In genomic region chr8:124739268-124739667, GRCm38 (mm10) we compare ENCODE assay signal across 9 mouse cellular contexts. TPM values are rescaled to one million over a fixed set of nuclear protein-coding genes. Genes with fewer than 3 reads are reported as not detected.
DNase-seq lines count a peak whose midpoint lies in the region; ATAC-seq and TF ChIP-seq lines count a peak whose summit lies in the region.
"Had no signal": no experiment of that assay in that cellular context is flagged by ENCODE, and none has a peak within 500 bp of the region (broad histone marks: within the 10 kb centered on the region; RNA-seq: fewer than 3 reads in every experiment).

No protein-coding gene starts in this region.

- intact Hi-C loops in gastrocnemius, adult 2 months (cut with DNase I), result loop anchor here (2.0 kb wide), 1 partner anchor 88 kb away; no protein-coding TSS in a partner anchor

- no peak overlapping the region for H3K4me2 ChIP-seq in midbrain, embryonic 13.5 days (replicated peaks)

- H3K36me3 ChIP-seq in thymus, adult 2 months (ENCODE audit: control insufficient read depth, insufficient read depth, low read length), result no peaks in the 10 kb centered on the region; the same call in 1 of the 2 replicates
- H3K36me3 ChIP-seq in midbrain, embryonic 13.5 days, result peaks cover 33% of the 10 kb centered on the region

- H3K4me1 ChIP-seq in thymus, adult 2 months (replicated peaks; ENCODE audit: control insufficient read depth, insufficient read depth, low read length), result no peaks in the 10 kb centered on the region
- no peaks in the 10 kb centered on the region for H3K4me1 ChIP-seq in midbrain, embryonic 13.5 days (replicated peaks)

- peak; percentile 65 for ATAC-seq in erythroblast, adult 5-6 weeks (replicated peaks; ENCODE audit: low FRiP score, poor library complexity, severe bottlenecking)
- ATAC-seq in midbrain, embryonic 13.5 days, result no peak
- ATAC-seq: Patski had no signal

- no peak for TF ChIP-seq POLR2A in thymus, adult 2 months (IDR thresholded peaks at IDR 0.05; ENCODE audit: control insufficient read depth, extremely low read depth, insufficient read depth, low read length, poor library complexity)

- no peak overlapping the region for H3K4me3 ChIP-seq in gastrocnemius, adult 2 months
- no peak overlapping the region for H3K4me3 ChIP-seq in thymus, adult 2 months (ENCODE audit: control insufficient read depth, insufficient read depth, low read length)
- H3K4me3 ChIP-seq in midbrain, embryonic 13.5 days (replicated peaks), result no peak overlapping the region

- no peak overlapping the region for H3K9ac ChIP-seq in midbrain, embryonic 13.5 days (replicated peaks)

- H3K27ac ChIP-seq in gastrocnemius, adult 2 months, result no peak overlapping the region
- no peak overlapping the region for H3K27ac ChIP-seq in thymus, adult 2 months (ENCODE audit: control insufficient read depth, insufficient read depth, low read length)
- no peak overlapping the region for H3K27ac ChIP-seq in midbrain, embryonic 13.5 days

- no peak for DNase-seq in gastrocnemius, adult 2 months
- no peak for DNase-seq in gastrocnemius, adult 18-20 months (ENCODE audit: low spot score)
- peak; percentile 49 for DNase-seq in thymus, adult 2 months
- no peak for DNase-seq in thymus, adult 18-20 months
- peak; percentile 43 for DNase-seq in thymus, postnatal 25 days
- no peak for DNase-seq in adrenal gland, postnatal 14 days

- 87% methylated on average over 1 of the region's 1 CpGs for WGBS in thymus, adult 2 months
- WGBS in midbrain, embryonic 13.5 days, result 91% methylated on average over 1 of the region's 1 CpGs

- no peaks in the 10 kb centered on the region for H3K9me3 ChIP-seq in midbrain, embryonic 13.5 days

- TF ChIP-seq CTCF in gastrocnemius, adult 2 months (IDR thresholded peaks at IDR 0.05), result peak; percentile 69
- no peak for TF ChIP-seq CTCF in thymus, adult 2 months (IDR thresholded peaks at IDR 0.05; ENCODE audit: borderline replicate concordance, control insufficient read depth, extremely low read depth, insufficient read depth, low read length, poor library complexity)

- no peaks in the 10 kb centered on the region for H3K27me3 ChIP-seq in thymus, adult 2 months (ENCODE audit: control insufficient read depth, insufficient read depth, low read length)
- H3K27me3 ChIP-seq in midbrain, embryonic 13.5 days, result no peaks in the 10 kb centered on the region
- H3K27me3 ChIP-seq: Patski had no signal

RNA-seq across cellular contexts. Expression of gene Fam89a, which starts 12.4 kb away (rescaled TPM):
- total RNA-seq in gastrocnemius, adult 2 months (2021), result 1 to 10 TPM in 1 of 2 experiments, under 1 TPM in 1; 0.54 to 1.2 TPM
- 1 to 10 TPM in 1 of 2 experiments, under 1 TPM in 1; 0.62 to 1.5 TPM for total RNA-seq in gastrocnemius, adult 18-20 months (2021)
- 14.2 and 15.5 TPM in 2 replicates for polyA plus RNA-seq in thymus, adult 2 months (2012; rRNA removed)
- 1.3 TPM in 1 of 2 replicates, not detected in the other for total RNA-seq in erythroblast, adult 5-6 weeks (2015; ENCODE audit: low replicate concordance)
- total RNA-seq in erythroblast, adult 5-6 weeks (2017; ENCODE audit: low replicate concordance), result not detected in 2 replicates
- 0.40 and 0.43 TPM in 2 replicates for polyA plus RNA-seq in midbrain, embryonic 13.5 days (2015; fragmentation: Nextera tagmentation; extraction: Ambion mirVana)
- 1.8 TPM in 2 replicates for total RNA-seq in adrenal gland, postnatal 14 days (2021)

RNA-seq across cellular contexts. Expression of gene Arv1, which starts 17.3 kb away (rescaled TPM):
- 1 to 10 TPM; 2.9 to 3.5 TPM for total RNA-seq in gastrocnemius, adult 2 months (2021)
- 1 to 10 TPM; 2.6 to 3.1 TPM for total RNA-seq in gastrocnemius, adult 18-20 months (2021)
- polyA plus RNA-seq in thymus, adult 2 months (2012; rRNA removed), result 53.5 and 56.7 TPM in 2 replicates
- 2.5 TPM in 1 of 2 replicates, not detected in the other for total RNA-seq in erythroblast, adult 5-6 weeks (2015; ENCODE audit: low replicate concordance)
- 1.1 TPM in 1 of 2 replicates, not detected in the other for total RNA-seq in erythroblast, adult 5-6 weeks (2017; ENCODE audit: low replicate concordance)
- polyA plus RNA-seq in midbrain, embryonic 13.5 days (2015; fragmentation: Nextera tagmentation; extraction: Ambion mirVana), result 32.6 and 33.3 TPM in 2 replicates
- 9.6 and 12.4 TPM in 2 replicates for total RNA-seq in adrenal gland, postnatal 14 days (2021)

RNA-seq across cellular contexts. Expression of gene Ttc13, which starts 17.5 kb away (rescaled TPM):
- total RNA-seq in gastrocnemius, adult 2 months (2021), result 10 to 100 TPM; 19.3 to 20.8 TPM
- 10 to 100 TPM; 17.1 to 20.6 TPM for total RNA-seq in gastrocnemius, adult 18-20 months (2021)
- 49.8 and 53.2 TPM in 2 replicates for polyA plus RNA-seq in thymus, adult 2 months (2012; rRNA removed)
- 13.1 and 15.3 TPM in 2 replicates for total RNA-seq in erythroblast, adult 5-6 weeks (2015; ENCODE audit: low replicate concordance)
- total RNA-seq in erythroblast, adult 5-6 weeks (2017; ENCODE audit: low replicate concordance), result 8.8 and 18.3 TPM in 2 replicates
- polyA plus RNA-seq in midbrain, embryonic 13.5 days (2015; fragmentation: Nextera tagmentation; extraction: Ambion mirVana), result 55.0 and 60.2 TPM in 2 replicates
- total RNA-seq in adrenal gland, postnatal 14 days (2021), result 45.7 and 46.7 TPM in 2 replicates

RNA-seq across cellular contexts. Expression of gene Trim67, which starts 53.6 kb away (rescaled TPM):
- under 1 TPM; 0.06 to 0.10 TPM for total RNA-seq in gastrocnemius, adult 2 months (2021)
- under 1 TPM; 0.05 to 0.21 TPM for total RNA-seq in gastrocnemius, adult 18-20 months (2021)
- 0.26 TPM in 2 replicates for polyA plus RNA-seq in thymus, adult 2 months (2012; rRNA removed)
- total RNA-seq in erythroblast, adult 5-6 weeks (2015; ENCODE audit: low replicate concordance), result not detected in 2 replicates
- not detected in 2 replicates for total RNA-seq in erythroblast, adult 5-6 weeks (2017; ENCODE audit: low replicate concordance)
- 16.8 and 17.6 TPM in 2 replicates for polyA plus RNA-seq in midbrain, embryonic 13.5 days (2015; fragmentation: Nextera tagmentation; extraction: Ambion mirVana)
- 4.7 and 5.4 TPM in 2 replicates for total RNA-seq in adrenal gland, postnatal 14 days (2021)

Comparison
In these comparisons a context has a peak if more than half of its experiments do, and no peak if none do; other contexts are left out.
1. DNase-seq: peak in thymus, adult 2 months (single experiment) and thymus, postnatal 25 days (single experiment); none in gastrocnemius, adult 2 months (single experiment), gastrocnemius, adult 18-20 months (single experiment), thymus, adult 18-20 months (0 of 2) and adrenal gland, postnatal 14 days (single experiment).